Mouse (Mus musculus): ENCODE results near the gene Fem1a. TPM values are rescaled to one million over a fixed set of nuclear protein-coding genes. Genes with fewer than 3 reads are reported as not detected.

Gene Fem1a
- total and polyA plus RNA-seq, 2 experiments from 2014 or later, result 37.1 to 82.1 TPM

GRCm38 (mm10) chr17:56279481-56280155, 23.0 kb downstream of the Fem1a start:
- no peaks in the 10 kb centered on the region for H3K27me3 ChIP-seq (ENCODE audit: control insufficient read depth, insufficient read depth, low read length)
- 37% methylated on average over 12 of the region's 12 CpGs for WGBS
- no peak overlapping the region for H3K9ac ChIP-seq (replicated peaks; ENCODE audit: low read depth, low read length)
- TF ChIP-seq CTCF (IDR thresholded peaks at IDR 0.05; ENCODE audit: low read depth) (no peak), EP300 (IDR thresholded peaks at IDR 0.05; ENCODE audit: low read depth) (no peak)
- ATAC-seq (ENCODE audit: insufficient read depth, low read depth), result no peak
- DNase-seq (ENCODE audit: low spot score), result peak; percentile 12
- H3K4me2 ChIP-seq (ENCODE audit: low read depth, low read length), result no peak overlapping the region
- H3K4me1 ChIP-seq (ENCODE audit: control insufficient read depth, insufficient read depth), result peaks cover 19% of the 10 kb centered on the region; the same call in 1 of the 2 replicates
- H3K36me3 ChIP-seq (replicated peaks; ENCODE audit: control insufficient read depth, insufficient read depth, low read length), result peaks cover 54% of the 10 kb centered on the region
- H3K9me3 ChIP-seq (replicated peaks; ENCODE audit: control insufficient read depth, low read length), result no peaks in the 10 kb centered on the region
- H3K27ac ChIP-seq (ENCODE audit: low read depth), result peak overlapping the region; percentile 40
- no peak overlapping the region for H3K4me3 ChIP-seq (ENCODE audit: low read depth, low read length)

GRCm38 (mm10) chr17:56281193-56281592, 24.6 kb downstream of the Fem1a start:
- H3K9me3 ChIP-seq (replicated peaks; ENCODE audit: control insufficient read depth, low read length), result no peaks in the 10 kb centered on the region
- DNase-seq (ENCODE audit: low spot score), result no peak
- no peak overlapping the region for H3K9ac ChIP-seq (replicated peaks; ENCODE audit: low read depth, low read length)
- WGBS, result 89% methylated on average over 12 of the region's 12 CpGs
- TF ChIP-seq EP300 (IDR thresholded peaks at IDR 0.05; ENCODE audit: low read depth), result no peak
- TF ChIP-seq CTCF (IDR thresholded peaks at IDR 0.05; ENCODE audit: low read depth), result no peak
- H3K27ac ChIP-seq (ENCODE audit: low read depth), result no peak overlapping the region
- ATAC-seq (ENCODE audit: insufficient read depth, low read depth), result no peak
- peaks cover 17% of the 10 kb centered on the region; the same call in 1 of the 2 replicates for H3K4me1 ChIP-seq (ENCODE audit: control insufficient read depth, insufficient read depth)
- H3K27me3 ChIP-seq (ENCODE audit: control insufficient read depth, insufficient read depth, low read length), result no peaks in the 10 kb centered on the region
- no peak overlapping the region for H3K4me2 ChIP-seq (ENCODE audit: low read depth, low read length)
- no peak overlapping the region for H3K4me3 ChIP-seq (ENCODE audit: low read depth, low read length)
- peaks cover 70% of the 10 kb centered on the region for H3K36me3 ChIP-seq (replicated peaks; ENCODE audit: control insufficient read depth, insufficient read depth, low read length)

GRCm38 (mm10) chr17:56282802-56283201, 26.2 kb downstream of the Fem1a start:
- H3K9ac ChIP-seq (replicated peaks; ENCODE audit: low read depth, low read length), result no peak overlapping the region
- WGBS, result 77% methylated on average over 4 of the region's 4 CpGs
- no peak for ATAC-seq (ENCODE audit: insufficient read depth, low read depth)
- H3K27ac ChIP-seq (ENCODE audit: low read depth), result peak overlapping the region; percentile 20; the same call in 1 of the 2 replicates
- H3K4me1 ChIP-seq (ENCODE audit: control insufficient read depth, insufficient read depth), result peaks cover 12% of the 10 kb centered on the region
- H3K36me3 ChIP-seq (replicated peaks; ENCODE audit: control insufficient read depth, insufficient read depth, low read length), result peaks cover 80% of the 10 kb centered on the region
- no peak overlapping the region for H3K4me2 ChIP-seq (ENCODE audit: low read depth, low read length)
- no peak for DNase-seq (ENCODE audit: low spot score)
- TF ChIP-seq EP300 (IDR thresholded peaks at IDR 0.05; ENCODE audit: low read depth) (no peak), CTCF (IDR thresholded peaks at IDR 0.05; ENCODE audit: low read depth) (no peak)
- no peaks in the 10 kb centered on the region for H3K9me3 ChIP-seq (replicated peaks; ENCODE audit: control insufficient read depth, low read length)
- H3K4me3 ChIP-seq (ENCODE audit: low read depth, low read length), result no peak overlapping the region
- no peaks in the 10 kb centered on the region for H3K27me3 ChIP-seq (ENCODE audit: control insufficient read depth, insufficient read depth, low read length)

- DNase-seq (ENCODE audit: low spot score) (no peak), ATAC-seq (ENCODE audit: insufficient read depth, low read depth) (no peak)
- Histone ChIP-seq H3K27ac (ENCODE audit: low read depth) (peak overlapping the region; percentile 20; the same call in 1 of the 2 replicates), H3K36me3 (replicated peaks; ENCODE audit: control insufficient read depth, insufficient read depth, low read length) (peaks cover 77% of the 10 kb centered on the region), H3K9ac (replicated peaks; ENCODE audit: low read depth, low read length) (no peak overlapping the region), H3K4me2 (ENCODE audit: low read depth, low read length) (no peak overlapping the region), H3K27me3 (ENCODE audit: control insufficient read depth, insufficient read depth, low read length) (no peaks in the 10 kb centered on the region), H3K9me3 (replicated peaks; ENCODE audit: control insufficient read depth, low read length) (no peaks in the 10 kb centered on the region), H3K4me1 (ENCODE audit: control insufficient read depth, insufficient read depth) (peaks cover 13% of the 10 kb centered on the region), H3K4me3 (ENCODE audit: low read depth, low read length) (no peak overlapping the region)
- TF ChIP-seq CTCF (IDR thresholded peaks at IDR 0.05; ENCODE audit: low read depth), result no peak
- WGBS, result 84% methylated on average over 8 of the region's 8 CpGs
Observed at GRCm38 (mm10) chr17:56283316-56283715, 26.7 kb downstream of the Fem1a start.

- Histone ChIP-seq H3K9ac (replicated peaks; ENCODE audit: low read depth, low read length) (no peak overlapping the region), H3K27ac (ENCODE audit: low read depth) (no peak overlapping the region), H3K4me3 (ENCODE audit: low read depth, low read length) (no peak overlapping the region), H3K27me3 (ENCODE audit: control insufficient read depth, insufficient read depth, low read length) (no peaks in the 10 kb centered on the region), H3K4me2 (ENCODE audit: low read depth, low read length) (no peak overlapping the region), H3K9me3 (replicated peaks; ENCODE audit: control insufficient read depth, low read length) (no peaks in the 10 kb centered on the region), H3K4me1 (ENCODE audit: control insufficient read depth, insufficient read depth) (peaks cover 20% of the 10 kb centered on the region), H3K36me3 (replicated peaks; ENCODE audit: control insufficient read depth, insufficient read depth, low read length) (peaks cover 58% of the 10 kb centered on the region)
- TF ChIP-seq CTCF (IDR thresholded peaks at IDR 0.05; ENCODE audit: low read depth), result no peak
- TF ChIP-seq EP300 (IDR thresholded peaks at IDR 0.05; ENCODE audit: low read depth), result no peak
- DNase-seq (ENCODE audit: low spot score) (no peak), ATAC-seq (ENCODE audit: insufficient read depth, low read depth) (no peak)
- WGBS, result 94% methylated on average over 11 of the region's 11 CpGs
Observed at GRCm38 (mm10) chr17:56285995-56286394, 29.4 kb downstream of the Fem1a start.

- 29% methylated on average over 3 of the region's 3 CpGs for WGBS
- no peaks in the 10 kb centered on the region for H3K27me3 ChIP-seq (ENCODE audit: control insufficient read depth, insufficient read depth, low read length)
- ATAC-seq (ENCODE audit: insufficient read depth, low read depth) (no peak), DNase-seq (ENCODE audit: low spot score) (peak; percentile 73)
- H3K9me3 ChIP-seq (replicated peaks; ENCODE audit: control insufficient read depth, low read length), result no peaks in the 10 kb centered on the region
- TF ChIP-seq EP300 (IDR thresholded peaks at IDR 0.05; ENCODE audit: low read depth) (no peak), CTCF (IDR thresholded peaks at IDR 0.05; ENCODE audit: low read depth) (no peak)
- no peak overlapping the region; the same call in 1 of the 2 replicates for H3K9ac ChIP-seq (replicated peaks; ENCODE audit: low read depth, low read length)
- peak overlapping the region; percentile 3; the same call in 1 of the 2 replicates for H3K4me2 ChIP-seq (ENCODE audit: low read depth, low read length)
- H3K27ac ChIP-seq (ENCODE audit: low read depth), result peak overlapping the region; percentile 93
- H3K4me3 ChIP-seq (ENCODE audit: low read depth, low read length), result no peak overlapping the region
- peaks cover 27% of the 10 kb centered on the region for H3K4me1 ChIP-seq (ENCODE audit: control insufficient read depth, insufficient read depth)
- H3K36me3 ChIP-seq (replicated peaks; ENCODE audit: control insufficient read depth, insufficient read depth, low read length), result peaks cover 42% of the 10 kb centered on the region
Observed at GRCm38 (mm10) chr17:56287830-56288229, 31.2 kb downstream of the Fem1a start.
